Mouse (Mus musculus) cerebellum, postnatal 14 days (tissue): Measurements from ENCODE around the gene Map10.

ENCODE experiments used
- DNase-seq, 2 experiments: peaks; one replicate each; pipeline ENCODE4 v3.0.0; 2021; ENCODE audit warnings: mixed read lengths in 2 of 2

Map10 gene

DNA sequence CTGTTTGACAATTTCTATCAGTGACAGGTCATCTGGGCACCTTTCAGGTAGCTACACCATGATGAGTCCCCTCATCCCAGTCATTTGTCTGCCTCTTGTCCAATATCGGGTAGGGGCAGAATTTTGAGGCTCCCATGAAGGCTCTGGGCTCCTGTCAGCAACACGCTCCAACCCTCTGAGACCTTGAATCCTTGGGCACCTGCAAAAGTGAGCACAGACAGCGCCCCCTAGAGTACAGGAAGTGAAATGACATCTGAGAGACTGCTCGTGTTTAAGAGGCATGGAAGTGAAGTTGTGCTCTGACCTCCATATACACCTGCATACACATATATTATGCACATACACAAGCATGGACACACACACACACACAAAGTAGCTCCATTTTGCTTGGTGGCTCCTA lies 49.3 kb downstream of the Map10 start:
- DNase-seq, result no peak

DNA sequence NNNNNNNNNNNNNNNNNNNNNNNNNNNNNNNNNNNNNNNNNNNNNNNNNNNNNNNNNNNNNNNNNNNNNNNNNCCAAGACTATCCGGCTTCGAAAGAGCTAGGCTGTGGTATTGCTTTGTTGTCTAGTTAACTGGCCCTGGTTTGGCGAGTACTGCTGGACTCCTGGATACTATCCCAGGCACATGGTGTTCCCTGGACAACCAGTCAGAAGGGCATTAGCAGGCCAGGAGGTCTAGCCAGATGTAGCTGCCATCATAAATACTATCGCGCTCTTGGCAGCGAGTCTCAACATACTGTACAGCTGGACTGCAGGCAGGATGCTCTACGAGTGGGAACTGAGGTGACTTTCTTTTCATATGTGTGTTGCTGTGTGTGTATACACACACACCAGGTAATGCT lies 53.1 kb downstream of the Map10 start:
- DNase-seq, result no peak
